Mouse (Mus musculus) left cerebral cortex, postnatal 10 days (tissue): ENCODE results near the gene Grb10. TPM values are rescaled to one million over a fixed set of nuclear protein-coding genes. Genes with fewer than 3 reads are reported as not detected.

Experiments
- DNase-seq, 2 experiments: peaks; one replicate each; pipeline ENCODE4 v3.0.0; 2021 to 2022; ENCODE audit warnings: low spot score in 2 of 2, mixed read lengths in 1 of 2; ENCODE audit errors: extremely low spot score in 1 of 2
- intact Hi-C: fragments of 180-260 bp; cut with DNase I; formaldehyde crosslinking; loops from one replicate; pipeline ENCODE4 v1.15.1; 2025
- total RNA-seq, 2 experiments: library from RNA; stranded (reverse); gene quantifications; 2 replicates each; pipeline ENCODE4 v1.2.3; 2021

The Grb10 gene
- total RNA-seq, 2 experiments from 2014 or later: 48.5 to 48.6 TPM

GRCm38 (mm10) chr11:11987233-11987632 is 51.2 kb downstream of the Grb10 start:
- intact Hi-C loops: loop anchor here (10.0 kb wide), 1 partner anchor 368 kb away; no protein-coding TSS in a partner anchor
- DNase-seq: no peak

- intact Hi-C loops: loop anchor here (10.0 kb wide), 1 partner anchor 566 kb away; no protein-coding TSS in a partner anchor
- DNase-seq: no peak
Observed at GRCm38 (mm10) chr11:11978611-11979197, 59.8 kb downstream of the Grb10 start.

GRCm38 (mm10) chr11:11974591-11975255 is 63.8 kb downstream of the Grb10 start:
- DNase-seq: peak in 1 of 2 experiments; percentile 38
- intact Hi-C loops: loop anchor here (2.0 to 10.0 kb wide), 2 partner anchors 162 to 570 kb away; no protein-coding TSS in a partner anchor

- DNase-seq: peak; percentile 66 to 78
- intact Hi-C loops: loop anchor here (2.0 to 10.0 kb wide), 3 partner anchors 153 to 571 kb away; no protein-coding TSS in a partner anchor
Observed at GRCm38 (mm10) chr11:11973366-11974014, 65.0 kb downstream of the Grb10 start.

- intact Hi-C loops: loop anchor here (2.0 to 10.0 kb wide), 2 partner anchors 152 to 572 kb away; no protein-coding TSS in a partner anchor
- DNase-seq: no peak
Observed at GRCm38 (mm10) chr11:11972401-11973110, 65.9 kb downstream of the Grb10 start.

GRCm38 (mm10) chr11:11970246-11970645 is 68.2 kb downstream of the Grb10 start:
- intact Hi-C loops: loop anchor here (10.0 kb wide), 1 partner anchor 575 kb away; no protein-coding TSS in a partner anchor

GRCm38 (mm10) chr11:11968830-11969229 is 69.7 kb downstream of the Grb10 start:
- intact Hi-C loops: no loop called here
- no peak for DNase-seq

More at GRCm38 (mm10) chr11:11970246-11970645, 68.2 kb downstream of the Grb10 start:
- no peak for DNase-seq

- intact Hi-C loops: no loop called here
- DNase-seq: no peak
Observed at GRCm38 (mm10) chr11:11967519-11967918, 71.0 kb downstream of the Grb10 start.

- intact Hi-C loops: no loop called here
- DNase-seq: no peak
Observed at GRCm38 (mm10) chr11:11966220-11966619, 72.3 kb downstream of the Grb10 start.

GRCm38 (mm10) chr11:11965501-11966125 is 72.9 kb downstream of the Grb10 start:
- DNase-seq: peak in 1 of 2 experiments; percentile 38
- intact Hi-C loops: no loop called here

GRCm38 (mm10) chr11:11964729-11965128 is 73.8 kb downstream of the Grb10 start:
- intact Hi-C loops: no loop called here
- DNase-seq: no peak

- intact Hi-C loops: no loop called here
- DNase-seq: no peak
Observed at GRCm38 (mm10) chr11:11963587-11963986, 74.9 kb downstream of the Grb10 start.

GRCm38 (mm10) chr11:11963065-11963464 is 75.4 kb downstream of the Grb10 start:
- DNase-seq: no peak
- intact Hi-C loops: no loop called here

- DNase-seq: no peak
- intact Hi-C loops: no loop called here
Observed at GRCm38 (mm10) chr11:11962629-11962954, 75.9 kb downstream of the Grb10 start.

GRCm38 (mm10) chr11:11961917-11962628 is 76.4 kb downstream of the Grb10 start:
- DNase-seq: no peak
- intact Hi-C loops: no loop called here

- intact Hi-C loops: no loop called here
- no peak for DNase-seq
Observed at GRCm38 (mm10) chr11:11960858-11961257, 77.6 kb downstream of the Grb10 start.

- no peak for DNase-seq
- intact Hi-C loops: no loop called here
Observed at GRCm38 (mm10) chr11:11960227-11960626, 78.3 kb downstream of the Grb10 start.

- DNase-seq: no peak
- intact Hi-C loops: no loop called here
Observed at GRCm38 (mm10) chr11:11958479-11958878, 80.0 kb downstream of the Grb10 start.
